Mouse (Mus musculus) embryonic facial prominence, embryonic 15.5 days (tissue): Measurements from ENCODE around the gene Serpini1. TPM values are rescaled to one million over a fixed set of nuclear protein-coding genes. Genes with fewer than 3 reads are reported as not detected.

Experiments used
- ATAC-seq: fragments of 200-750 bp; cut with Nextera tagmentation; 2 replicates; pipeline ENCODE4 v1.8.0; 2017; ENCODE audit warnings: low read depth, moderate TSS enrichment; ENCODE audit not compliant: insufficient number of reproducible peaks, low FRiP score, low TSS enrichment
- H3K27ac ChIP-seq: fragments of 300-500 bp; sonication (generic); replicated peaks from 2 replicates; pipeline ENCODE4 v1.5.1; 2015; ENCODE audit warnings: mild to moderate bottlenecking, inconsistent platforms
- H3K27me3 ChIP-seq: fragments of 300-500 bp; sonication (generic); 2 replicates; pipeline ENCODE4 v1.6.1; 2015; ENCODE audit warnings: inconsistent platforms
- H3K36me3 ChIP-seq: fragments of 300-500 bp; sonication (generic); 2 replicates; pipeline ENCODE4 v1.6.1; 2015; ENCODE audit warnings: mild to moderate bottlenecking, inconsistent platforms
- H3K4me1 ChIP-seq: fragments of 300-500 bp; sonication (generic); 2 replicates; pipeline ENCODE4 v1.6.1; 2015; ENCODE audit warnings: inconsistent platforms
- H3K4me2 ChIP-seq: fragments of 300-500 bp; sonication (generic); replicated peaks from 2 replicates; pipeline ENCODE4 v1.6.1; 2015; ENCODE audit warnings: mild to moderate bottlenecking, inconsistent platforms
- H3K4me3 ChIP-seq: fragments of 300-500 bp; sonication (generic); replicated peaks from 2 replicates; pipeline ENCODE4 v1.5.1; 2015; ENCODE audit warnings: mild to moderate bottlenecking, inconsistent platforms
- H3K9ac ChIP-seq: fragments of 300-500 bp; sonication (generic); 2 replicates; pipeline ENCODE4 v1.6.1; 2015; ENCODE audit warnings: inconsistent platforms
- H3K9me3 ChIP-seq: fragments of 300-500 bp; sonication (generic); replicated peaks from 2 replicates; pipeline ENCODE4 v1.6.1; 2016; ENCODE audit warnings: inconsistent platforms
- whole genome bisulfite sequencing: fragments of 180-500 bp; shearing (Covaris S2); methylation state at CpG from one replicate; pipeline ENCODE4 v1.1.7; 2015; 5-methylcytosine and 5-hydroxymethylcytosine counted together
- polyA plus RNA-seq: library from polyadenylated mRNA; unstranded; fragments of >200 nt; fragmentation: Nextera tagmentation; extraction: Ambion mirVana; gene quantifications from 2 replicates; pipeline ENCODE4 v1.2.1, GENCODE M21; 2015

Serpini1 gene
- polyA plus RNA-seq, 1 experiment from 2014 or later: 5.9 TPM

GRCm38 (mm10) chr3:75556695-75557291 is 554 bp upstream of the Serpini1 start, which contains the start of gene Pdcd10:
TSS of gene Pdcd10 (minus strand) at chr3:75556856.
- Histone ChIP-seq H3K4me3 (peak within 1 kb of the TSS; percentile 90), H3K27me3 (no peaks in the 10 kb centered on the region), H3K9me3 (no peaks in the 10 kb centered on the region), H3K4me2 (peak within 1 kb of the TSS; percentile 73), H3K27ac (peak within 1 kb of the TSS; percentile 89), H3K9ac (peak within 1 kb of the TSS; percentile 91), H3K4me1 (peaks cover 10% of the 10 kb centered on the region), H3K36me3 (no peaks in the 10 kb centered on the region)
- peak; percentile 98 for ATAC-seq
- under 1% methylated on average over 35 of the region's 35 CpGs for WGBS

GRCm38 (mm10) chr3:75574074-75574473 is 16.7 kb downstream of the Serpini1 start:
- no peak for ATAC-seq
- WGBS: 76% methylated on average over 2 of the region's 2 CpGs

GRCm38 (mm10) chr3:75575582-75575981 is 18.2 kb downstream of the Serpini1 start:
- H3K9ac ChIP-seq: no peak overlapping the region
- H3K27ac ChIP-seq: no peak overlapping the region
- no peak overlapping the region for H3K4me2 ChIP-seq
- no peaks in the 10 kb centered on the region for H3K9me3 ChIP-seq
- H3K4me1 ChIP-seq: no peaks in the 10 kb centered on the region
- WGBS: 75% methylated on average over 1 of the region's 1 CpGs
- H3K27me3 ChIP-seq: no peaks in the 10 kb centered on the region
- no peaks in the 10 kb centered on the region for H3K36me3 ChIP-seq
- no peak overlapping the region for H3K4me3 ChIP-seq
- ATAC-seq: no peak

More at GRCm38 (mm10) chr3:75574074-75574473, 16.7 kb downstream of the Serpini1 start:
- no peak overlapping the region for H3K27ac ChIP-seq
- no peaks in the 10 kb centered on the region for H3K4me1 ChIP-seq
- H3K9ac ChIP-seq: no peak overlapping the region
- no peaks in the 10 kb centered on the region for H3K9me3 ChIP-seq
- no peak overlapping the region for H3K4me2 ChIP-seq
- H3K27me3 ChIP-seq: no peaks in the 10 kb centered on the region
- H3K4me3 ChIP-seq: no peak overlapping the region
- no peaks in the 10 kb centered on the region for H3K36me3 ChIP-seq

GRCm38 (mm10) chr3:75579352-75579751 is 22.0 kb downstream of the Serpini1 start:
- Histone ChIP-seq H3K4me3 (no peak overlapping the region), H3K9ac (no peak overlapping the region), H3K27ac (no peak overlapping the region), H3K4me2 (no peak overlapping the region), H3K9me3 (no peaks in the 10 kb centered on the region), H3K4me1 (no peaks in the 10 kb centered on the region), H3K36me3 (no peaks in the 10 kb centered on the region), H3K27me3 (no peaks in the 10 kb centered on the region)
- ATAC-seq: no peak
- WGBS: 60% methylated on average over 4 of the region's 4 CpGs

- ATAC-seq: no peak
- H3K4me2 ChIP-seq: no peak overlapping the region
- H3K27me3 ChIP-seq: no peaks in the 10 kb centered on the region
- H3K27ac ChIP-seq: no peak overlapping the region
- H3K9me3 ChIP-seq: no peaks in the 10 kb centered on the region
- 86% methylated on average over 3 of the region's 3 CpGs for WGBS
- no peak overlapping the region for H3K9ac ChIP-seq
- H3K4me1 ChIP-seq: no peaks in the 10 kb centered on the region
- H3K36me3 ChIP-seq: no peaks in the 10 kb centered on the region
- no peak overlapping the region for H3K4me3 ChIP-seq
These were observed 25.9 kb downstream of the Serpini1 start for GRCm38 (mm10) chr3:75583293-75583692.

GRCm38 (mm10) chr3:75584898-75585297 is 27.6 kb downstream of the Serpini1 start:
- WGBS: 66% methylated on average over 4 of the region's 4 CpGs
- H3K27ac ChIP-seq: no peak overlapping the region
- H3K4me1 ChIP-seq: no peaks in the 10 kb centered on the region
- ATAC-seq: no peak
- H3K4me2 ChIP-seq: no peak overlapping the region
- H3K36me3 ChIP-seq: no peaks in the 10 kb centered on the region
- H3K9ac ChIP-seq: no peak overlapping the region
- H3K9me3 ChIP-seq: no peaks in the 10 kb centered on the region
- no peak overlapping the region for H3K4me3 ChIP-seq
- no peaks in the 10 kb centered on the region for H3K27me3 ChIP-seq

- Histone ChIP-seq H3K9ac (no peak overlapping the region), H3K27ac (no peak overlapping the region), H3K36me3 (no peaks in the 10 kb centered on the region), H3K4me1 (no peaks in the 10 kb centered on the region), H3K4me3 (no peak overlapping the region), H3K9me3 (no peaks in the 10 kb centered on the region), H3K4me2 (no peak overlapping the region), H3K27me3 (no peaks in the 10 kb centered on the region)
- ATAC-seq: no peak
- WGBS: 80% methylated on average over 7 of the region's 7 CpGs
These were observed 53.7 kb downstream of the Serpini1 start for GRCm38 (mm10) chr3:75611019-75611418.

GRCm38 (mm10) chr3:75624627-75625026 is 67.3 kb downstream of the Serpini1 start:
- no peaks in the 10 kb centered on the region for H3K36me3 ChIP-seq
- no peak overlapping the region for H3K27ac ChIP-seq
- no peaks in the 10 kb centered on the region for H3K9me3 ChIP-seq
- H3K9ac ChIP-seq: no peak overlapping the region
- H3K4me2 ChIP-seq: no peak overlapping the region
- 78% methylated on average over 2 of the region's 2 CpGs for WGBS
- no peaks in the 10 kb centered on the region for H3K4me1 ChIP-seq
- no peak for ATAC-seq
- H3K27me3 ChIP-seq: no peaks in the 10 kb centered on the region
- no peak overlapping the region for H3K4me3 ChIP-seq

GRCm38 (mm10) chr3:75630988-75631615 is 73.8 kb downstream of the Serpini1 start:
- Histone ChIP-seq H3K9me3 (no peaks in the 10 kb centered on the region), H3K27ac (no peak overlapping the region), H3K4me2 (no peak overlapping the region), H3K4me1 (peaks cover 4% of the 10 kb centered on the region; the same call in 1 of the 2 replicates), H3K4me3 (no peak overlapping the region), H3K9ac (no peak overlapping the region), H3K36me3 (no peaks in the 10 kb centered on the region), H3K27me3 (no peaks in the 10 kb centered on the region)
- no peak for ATAC-seq
- 70% methylated on average over 4 of the region's 4 CpGs for WGBS

GRCm38 (mm10) chr3:75633221-75633620 is 75.9 kb downstream of the Serpini1 start:
- H3K27ac ChIP-seq: peak overlapping the region; percentile 55; the same call in 1 of the 2 replicates
- peak; percentile 39; the same call in 1 of the 2 replicates for ATAC-seq
- 53% methylated on average over 1 of the region's 1 CpGs for WGBS
- no peak overlapping the region for H3K9ac ChIP-seq
- H3K4me3 ChIP-seq: no peak overlapping the region
- peaks cover 4% of the 10 kb centered on the region; the same call in 1 of the 2 replicates for H3K4me1 ChIP-seq
- H3K4me2 ChIP-seq: no peak overlapping the region
- H3K36me3 ChIP-seq: no peaks in the 10 kb centered on the region
- H3K9me3 ChIP-seq: no peaks in the 10 kb centered on the region
- H3K27me3 ChIP-seq: no peaks in the 10 kb centered on the region

- Histone ChIP-seq H3K9me3 (no peaks in the 10 kb centered on the region), H3K9ac (no peak overlapping the region), H3K36me3 (no peaks in the 10 kb centered on the region), H3K27me3 (no peaks in the 10 kb centered on the region), H3K4me3 (no peak overlapping the region), H3K4me1 (peaks cover 4% of the 10 kb centered on the region; the same call in 1 of the 2 replicates), H3K27ac (peak overlapping the region; percentile 55; the same call in 1 of the 2 replicates), H3K4me2 (no peak overlapping the region)
- 37% methylated on average over 4 of the region's 4 CpGs for WGBS
- no peak for ATAC-seq
These were observed 76.3 kb downstream of the Serpini1 start for GRCm38 (mm10) chr3:75633635-75634034.
